29 mouse cellular contexts compared by ENCODE assay signal in genomic region chr17:29939011-29939410, GRCm38 (mm10). TPM values are rescaled to one million over a fixed set of nuclear protein-coding genes. Genes with fewer than 3 reads are reported as not detected.
DNase-seq lines count a peak whose midpoint lies in the region; ATAC-seq and TF ChIP-seq lines count a peak whose summit lies in the region.
"Had no signal": no experiment of that assay in that cellular context is flagged by ENCODE, and none has a peak within 500 bp of the region (broad histone marks: within the 10 kb centered on the region; RNA-seq: fewer than 3 reads in every experiment).

No protein-coding gene starts in this region.

- H3K9me3 ChIP-seq in limb, embryonic 14.5 days (ENCODE audit: control insufficient read depth, low read length): no peaks in the 10 kb centered on the region
- no peaks in the 10 kb centered on the region for H3K9me3 ChIP-seq in limb, embryonic 10.5 days (replicated peaks)
- no peaks in the 10 kb centered on the region for H3K9me3 ChIP-seq in liver, postnatal 0 days (ENCODE audit: low read length)
- H3K9me3 ChIP-seq: G1E; heart, embryonic 10.5 days; midbrain, embryonic 13.5 days; neural tube, embryonic 15.5 days had no signal

- H3K27me3 ChIP-seq in limb, embryonic 14.5 days (ENCODE audit: control insufficient read depth, insufficient read depth, low read length): no peaks in the 10 kb centered on the region
- no peaks in the 10 kb centered on the region for H3K27me3 ChIP-seq in limb, embryonic 10.5 days (ENCODE audit: low read depth, poor library complexity, severe bottlenecking)
- no peaks in the 10 kb centered on the region for H3K27me3 ChIP-seq in liver, postnatal 0 days (ENCODE audit: insufficient read depth, low read length)
- H3K27me3 ChIP-seq: heart, embryonic 15.5 days; midbrain, embryonic 13.5 days; neural tube, embryonic 15.5 days; Patski had no signal

- H3K36me3 ChIP-seq in limb, embryonic 14.5 days (ENCODE audit: control insufficient read depth, insufficient read depth, low read length): no peaks in the 10 kb centered on the region
- no peaks in the 10 kb centered on the region for H3K36me3 ChIP-seq in limb, embryonic 10.5 days
- H3K36me3 ChIP-seq in liver, postnatal 0 days (replicated peaks; ENCODE audit: insufficient read depth, low read length): no peaks in the 10 kb centered on the region
- H3K36me3 ChIP-seq: G1E; heart, embryonic 10.5 days; heart, embryonic 15.5 days; midbrain, embryonic 13.5 days; neural tube, embryonic 15.5 days had no signal

- no peak for TF ChIP-seq POLR2A in limb, embryonic 14.5 days (IDR thresholded peaks at IDR 0.05; ENCODE audit: borderline replicate concordance, extremely low read depth, insufficient read depth, insufficient read length)

- peak; percentile 15 for DNase-seq in adrenal gland, postnatal 10 days
- DNase-seq in adrenal gland, adult 2 months: no peak
- peak; percentile 68 for DNase-seq in limb, embryonic 14.5 days (ENCODE audit: low spot score)
- no peak for DNase-seq in limb, embryonic 10.5 days (ENCODE audit: low spot score)
- peak; percentile 61 for DNase-seq in gastrocnemius, postnatal 10 days
- peak; percentile 13 for DNase-seq in skeletal muscle tissue, adult 2 months (ENCODE audit: low read depth, low spot score)
- no peak for DNase-seq in liver, postnatal 0 days
- no peak for DNase-seq in frontal cortex, postnatal 14 days (ENCODE audit: low spot score in 2 of 2)
- DNase-seq: adrenal gland, postnatal 36 days; cerebellum, adult 18-20 months; cerebellum, postnatal 10 days; kidney, adult 9 months; kidney, postnatal 10 days; layer of hippocampus, adult 9-11 months; thymus, adult 2 months; thymus, postnatal 36 days had no signal

- no peaks in the 10 kb centered on the region for H3K4me1 ChIP-seq in limb, embryonic 14.5 days (ENCODE audit: control insufficient read depth, insufficient read depth, low read length)
- H3K4me1 ChIP-seq in limb, embryonic 10.5 days: 0 out of 2 replicates have a peak, but pooled peaks cover 3% of the 10 kb centered on the region
- no peaks in the 10 kb centered on the region for H3K4me1 ChIP-seq in liver, postnatal 0 days (ENCODE audit: insufficient read depth)
- H3K4me1 ChIP-seq: heart, embryonic 10.5 days; heart, embryonic 15.5 days; midbrain, embryonic 13.5 days; neural tube, embryonic 15.5 days had no signal

- no peak for ATAC-seq in limb, embryonic 14.5 days (ENCODE audit: low FRiP score, low read depth)
- no peak for ATAC-seq in liver, postnatal 0 days
- ATAC-seq: forebrain, embryonic 16.5 days; intestine, postnatal 0 days; lung, postnatal 0 days; midbrain, embryonic 13.5 days; Patski had no signal

- no peak for TF ChIP-seq EP300 in liver, postnatal 0 days (IDR thresholded peaks at IDR 0.05; ENCODE audit: low read depth)

- no peak overlapping the region for H3K4me2 ChIP-seq in limb, embryonic 14.5 days (replicated peaks; ENCODE audit: low read depth, low read length, severe bottlenecking)
- H3K4me2 ChIP-seq in liver, postnatal 0 days (ENCODE audit: low read depth, low read length): no peak overlapping the region
- H3K4me2 ChIP-seq: heart, embryonic 15.5 days; hindbrain, embryonic 14.5 days; liver, embryonic 11.5 days; midbrain, embryonic 13.5 days; neural tube, embryonic 15.5 days had no signal

- no peak overlapping the region for H3K27ac ChIP-seq in limb, embryonic 14.5 days (replicated peaks; ENCODE audit: low read depth, low read length)
- H3K27ac ChIP-seq in limb, embryonic 10.5 days: no peak overlapping the region
- no peak overlapping the region for H3K27ac ChIP-seq in liver, postnatal 0 days (ENCODE audit: low read depth)
- H3K27ac ChIP-seq: heart, embryonic 10.5 days; heart, embryonic 15.5 days; hindbrain, embryonic 14.5 days; macrophage; midbrain, embryonic 13.5 days; neural tube, embryonic 15.5 days; stomach, postnatal 0 days had no signal

- no peak overlapping the region for H3K9ac ChIP-seq in limb, embryonic 14.5 days (ENCODE audit: low read depth, low read length, severe bottlenecking)
- no peak overlapping the region for H3K9ac ChIP-seq in liver, postnatal 0 days (replicated peaks)
- H3K9ac ChIP-seq: heart, embryonic 15.5 days; hindbrain, embryonic 14.5 days; midbrain, embryonic 13.5 days; neural tube, embryonic 15.5 days had no signal

- no peak for TF ChIP-seq CTCF in liver, postnatal 0 days (IDR thresholded peaks at IDR 0.05; ENCODE audit: low read depth)

- 77% methylated on average over 5 of the region's 5 CpGs for WGBS in limb, embryonic 14.5 days
- 91% methylated on average over 5 of the region's 5 CpGs for WGBS in limb, embryonic 10.5 days
- 81% methylated on average over 5 of the region's 5 CpGs for WGBS in liver, postnatal 0 days (ENCODE audit: insufficient replicate concordance)

- no peak overlapping the region for H3K4me3 ChIP-seq in limb, embryonic 14.5 days (replicated peaks; ENCODE audit: low read length)
- no peak overlapping the region for H3K4me3 ChIP-seq in limb, embryonic 10.5 days
- no peak overlapping the region for H3K4me3 ChIP-seq in liver, postnatal 0 days (ENCODE audit: low read depth, low read length)
- H3K4me3 ChIP-seq: heart, embryonic 10.5 days; heart, embryonic 15.5 days; midbrain, embryonic 13.5 days; neural tube, embryonic 15.5 days had no signal

RNA-seq across cellular contexts. Expression of gene Mdga1, which starts 30.9 kb away (rescaled TPM):
- 1 to 10 TPM; 3.1 to 4.2 TPM for total RNA-seq in adrenal gland, postnatal 10 days (2021)
- total RNA-seq in adrenal gland, adult 2 months (2021): 1 to 10 TPM; 1.0 to 1.3 TPM
- 1.5 and 2.4 TPM in 2 replicates for polyA plus RNA-seq in adrenal gland, adult 2 months (2012; rRNA removed)
- 13.2 and 15.0 TPM in 2 replicates for polyA plus RNA-seq in limb, embryonic 14.5 days (2012; rRNA removed)
- polyA plus RNA-seq in limb, embryonic 14.5 days (2014; fragmentation: Nextera tagmentation; extraction: Ambion mirVana): 4.8 and 5.7 TPM in 2 replicates
- polyA plus RNA-seq in limb, embryonic 10.5 days (2016; fragmentation: Nextera tagmentation; extraction: Ambion mirVana): 1.2 and 4.0 TPM in 2 replicates
- total RNA-seq in gastrocnemius, postnatal 10 days (2021): 10 to 100 TPM; 62.3 to 71.8 TPM
- 2.0 and 2.2 TPM in 2 replicates for polyA plus RNA-seq in liver, postnatal 0 days (2015; fragmentation: Nextera tagmentation; extraction: Ambion mirVana)

Comparison
In these comparisons a context has a peak if more than half of its experiments do, and no peak if none do; other contexts are left out.
1. DNase-seq: peak in adrenal gland, postnatal 10 days (single experiment), limb, embryonic 14.5 days (single experiment), gastrocnemius, postnatal 10 days (single experiment) and skeletal muscle tissue, adult 2 months (single experiment); none in adrenal gland, adult 2 months (single experiment), limb, embryonic 10.5 days (single experiment), liver, postnatal 0 days (single experiment) and frontal cortex, postnatal 14 days (0 of 2).